Mouse (Mus musculus): Measurements from ENCODE around the gene Jaml. TPM values are rescaled to one million over a fixed set of nuclear protein-coding genes. Genes with fewer than 3 reads are reported as not detected.
"Not testable (repeated sequence)": the region's sequence is repeated elsewhere in the genome, so short reads cannot be mapped to it uniquely, and the experiment has no call there.

Jaml gene
- polyA plus RNA-seq (2015; fragmentation: Nextera tagmentation; extraction: Ambion mirVana), result 0.34 and 0.61 TPM in 2 replicates

DNA sequence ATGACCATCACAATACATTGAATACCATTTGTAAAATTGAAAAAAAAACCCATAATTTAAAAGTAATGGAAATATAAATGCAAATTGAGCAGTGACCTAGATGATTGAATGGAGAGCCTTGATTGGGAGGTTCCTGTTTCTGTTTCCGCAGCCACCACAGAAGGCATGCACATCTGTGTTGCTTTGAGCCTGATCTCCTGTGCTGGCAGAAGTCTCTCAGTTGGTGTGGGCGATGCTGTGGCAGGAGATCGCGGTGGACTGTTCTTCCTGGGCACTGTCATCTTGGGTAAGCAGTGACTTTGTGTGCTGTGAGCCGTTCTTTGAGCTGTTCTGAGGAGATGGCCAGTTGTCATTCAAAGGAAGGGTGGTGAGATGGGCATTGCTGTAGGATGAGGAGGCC is at the start of gene Jaml:
TSS of gene Jaml (plus strand) at position 173 of the 400 bp plus-strand sequence.
- ATAC-seq, result no peak
- no peak within 1 kb of the TSS for H3K4me3 ChIP-seq (replicated peaks; ENCODE audit: low read length)
- H3K9me3 ChIP-seq (ENCODE audit: control insufficient read depth, low read length), result no peaks in the 10 kb centered on the region
- no peak within 1 kb of the TSS for H3K4me2 ChIP-seq (ENCODE audit: low read length)
- H3K27ac ChIP-seq (ENCODE audit: low read length), result no peak within 1 kb of the TSS
- no peaks in the 10 kb centered on the region for H3K36me3 ChIP-seq (ENCODE audit: control insufficient read depth, insufficient read depth)
- H3K27me3 ChIP-seq (replicated peaks; ENCODE audit: control insufficient read depth, insufficient read depth, low read length), result no peaks in the 10 kb centered on the region
- no peak within 1 kb of the TSS for H3K9ac ChIP-seq (replicated peaks; ENCODE audit: low read depth, low read length)
- 91% methylated on average over 5 of the region's 5 CpGs for WGBS
- no peaks in the 10 kb centered on the region for H3K4me1 ChIP-seq (replicated peaks; ENCODE audit: control insufficient read depth, insufficient read depth, low read length)

- H3K4me1 ChIP-seq (replicated peaks; ENCODE audit: control insufficient read depth, insufficient read depth, low read length), result no peaks in the 10 kb centered on the region
- no peaks in the 10 kb centered on the region for H3K36me3 ChIP-seq (ENCODE audit: control insufficient read depth, insufficient read depth)
- no peaks in the 10 kb centered on the region for H3K9me3 ChIP-seq (ENCODE audit: control insufficient read depth, low read length)
- H3K27ac ChIP-seq (ENCODE audit: low read length), result no peak overlapping the region
- no peak overlapping the region for H3K4me2 ChIP-seq (ENCODE audit: low read length)
- no peak overlapping the region for H3K9ac ChIP-seq (replicated peaks; ENCODE audit: low read depth, low read length)
- no peak for ATAC-seq
- no peak overlapping the region for H3K4me3 ChIP-seq (replicated peaks; ENCODE audit: low read length)
- H3K27me3 ChIP-seq (replicated peaks; ENCODE audit: control insufficient read depth, insufficient read depth, low read length), result 0 out of 2 replicates have a peak, but pooled peaks cover 5% of the 10 kb centered on the region
- WGBS, result 73% methylated on average over 6 of the region's 6 CpGs
These were observed 48.6 kb upstream of the Jaml start for GRCm38 (mm10) chr9:45030341-45030740.

DNA sequence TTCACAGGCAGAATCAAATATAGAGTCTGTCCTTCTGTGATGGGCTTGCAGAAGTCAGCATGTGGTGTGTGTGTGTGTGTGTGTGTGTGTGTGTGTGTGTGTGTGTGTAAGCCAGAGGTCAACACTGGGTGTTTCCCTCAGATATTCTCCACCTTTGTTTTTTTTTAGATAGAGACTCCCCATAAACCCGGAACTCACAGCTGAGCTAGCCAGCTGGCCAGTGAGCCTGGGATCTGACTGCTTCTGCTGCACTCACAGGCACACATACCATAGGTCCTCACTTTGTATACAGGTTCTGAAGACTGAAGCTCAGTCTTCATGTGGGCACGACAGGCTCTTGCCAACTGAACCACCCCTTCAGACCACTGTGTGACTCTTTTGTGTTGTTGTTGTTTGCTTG is 46.7 kb upstream of the Jaml start:
- H3K4me3 ChIP-seq (replicated peaks; ENCODE audit: low read length), result no peak overlapping the region

GRCm38 (mm10) chr9:45034526-45034925 is 44.5 kb upstream of the Jaml start:
- no peak overlapping the region for H3K4me3 ChIP-seq (replicated peaks; ENCODE audit: low read length)

More for the DNA sequence above, 46.7 kb upstream of the Jaml start:
- Histone ChIP-seq H3K4me1 (replicated peaks; ENCODE audit: control insufficient read depth, insufficient read depth, low read length) (no peaks in the 10 kb centered on the region), H3K36me3 (ENCODE audit: control insufficient read depth, insufficient read depth) (no peaks in the 10 kb centered on the region), H3K4me2 (ENCODE audit: low read length) (no peak overlapping the region), H3K27ac (ENCODE audit: low read length) (no peak overlapping the region), H3K9me3 (ENCODE audit: control insufficient read depth, low read length) (no peaks in the 10 kb centered on the region), H3K27me3 (replicated peaks; ENCODE audit: control insufficient read depth, insufficient read depth, low read length) (0 out of 2 replicates have a peak, but pooled peaks cover 5% of the 10 kb centered on the region), H3K9ac (replicated peaks; ENCODE audit: low read depth, low read length) (no peak overlapping the region)
- WGBS, result 73% methylated on average over 2 of the region's 2 CpGs
- ATAC-seq, result no peak

GRCm38 (mm10) chr9:45037803-45038202 is 41.2 kb upstream of the Jaml start:
- not testable (repeated sequence) for H3K4me3 ChIP-seq (replicated peaks; ENCODE audit: low read length); H3K9me3 ChIP-seq (ENCODE audit: control insufficient read depth, low read length); H3K36me3 ChIP-seq (ENCODE audit: control insufficient read depth, insufficient read depth); H3K9ac ChIP-seq (replicated peaks; ENCODE audit: low read depth, low read length); H3K4me1 ChIP-seq (replicated peaks; ENCODE audit: control insufficient read depth, insufficient read depth, low read length); H3K4me2 ChIP-seq (ENCODE audit: low read length); H3K27ac ChIP-seq (ENCODE audit: low read length); ATAC-seq
- H3K27me3 ChIP-seq (replicated peaks; ENCODE audit: control insufficient read depth, insufficient read depth, low read length), result peaks cover 33% of the 10 kb centered on the region
- 82% methylated on average over 1 of the region's 1 CpGs for WGBS

More at GRCm38 (mm10) chr9:45034526-45034925, 44.5 kb upstream of the Jaml start:
- Histone ChIP-seq H3K27me3 (replicated peaks; ENCODE audit: control insufficient read depth, insufficient read depth, low read length) (peaks cover 3% of the 10 kb centered on the region), H3K27ac (ENCODE audit: low read length) (no peak overlapping the region), H3K4me1 (replicated peaks; ENCODE audit: control insufficient read depth, insufficient read depth, low read length) (no peaks in the 10 kb centered on the region), H3K9ac (replicated peaks; ENCODE audit: low read depth, low read length) (no peak overlapping the region), H3K9me3 (ENCODE audit: control insufficient read depth, low read length) (no peaks in the 10 kb centered on the region), H3K36me3 (ENCODE audit: control insufficient read depth, insufficient read depth) (no peaks in the 10 kb centered on the region), H3K4me2 (ENCODE audit: low read length) (no peak overlapping the region)
- 80% methylated on average over 3 of the region's 3 CpGs for WGBS
- ATAC-seq, result no peak

DNA sequence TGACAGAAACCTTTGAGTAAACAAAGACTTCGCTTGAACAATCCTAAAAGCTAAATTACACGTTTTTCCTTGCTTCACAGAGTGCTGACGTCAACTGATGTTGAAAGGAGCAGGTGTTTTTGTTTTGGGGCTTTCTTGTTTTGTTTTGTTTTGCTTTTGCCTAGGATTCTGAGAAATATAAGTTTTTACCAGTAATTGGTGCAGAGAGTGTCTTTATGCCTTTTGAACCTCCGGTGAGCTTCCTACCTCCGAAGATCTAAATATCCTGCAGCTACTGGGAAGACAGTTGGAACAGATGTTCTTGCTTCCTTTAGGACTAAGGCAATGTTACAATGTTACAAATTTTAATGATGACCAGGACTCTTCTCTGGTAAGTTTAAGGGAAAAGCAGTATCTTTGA is 39.5 kb upstream of the Jaml start, which contains the start of gene Mpzl2:
TSS of gene Mpzl2 (plus strand) at position 301 of the 400 bp plus-strand sequence.
- no peak for ATAC-seq
- WGBS, result 62% methylated on average over 5 of the region's 5 CpGs
- Histone ChIP-seq H3K9ac (replicated peaks; ENCODE audit: low read depth, low read length) (no peak within 1 kb of the TSS), H3K27me3 (replicated peaks; ENCODE audit: control insufficient read depth, insufficient read depth, low read length) (peaks cover 45% of the 10 kb centered on the region), H3K4me2 (ENCODE audit: low read length) (peak within 1 kb of the TSS; percentile 6; the same call in 1 of the 2 replicates), H3K36me3 (ENCODE audit: control insufficient read depth, insufficient read depth) (no peaks in the 10 kb centered on the region), H3K9me3 (ENCODE audit: control insufficient read depth, low read length) (no peaks in the 10 kb centered on the region), H3K4me1 (replicated peaks; ENCODE audit: control insufficient read depth, insufficient read depth, low read length) (no peaks in the 10 kb centered on the region), H3K27ac (ENCODE audit: low read length) (no peak within 1 kb of the TSS), H3K4me3 (replicated peaks; ENCODE audit: low read length) (no peak within 1 kb of the TSS)

DNA sequence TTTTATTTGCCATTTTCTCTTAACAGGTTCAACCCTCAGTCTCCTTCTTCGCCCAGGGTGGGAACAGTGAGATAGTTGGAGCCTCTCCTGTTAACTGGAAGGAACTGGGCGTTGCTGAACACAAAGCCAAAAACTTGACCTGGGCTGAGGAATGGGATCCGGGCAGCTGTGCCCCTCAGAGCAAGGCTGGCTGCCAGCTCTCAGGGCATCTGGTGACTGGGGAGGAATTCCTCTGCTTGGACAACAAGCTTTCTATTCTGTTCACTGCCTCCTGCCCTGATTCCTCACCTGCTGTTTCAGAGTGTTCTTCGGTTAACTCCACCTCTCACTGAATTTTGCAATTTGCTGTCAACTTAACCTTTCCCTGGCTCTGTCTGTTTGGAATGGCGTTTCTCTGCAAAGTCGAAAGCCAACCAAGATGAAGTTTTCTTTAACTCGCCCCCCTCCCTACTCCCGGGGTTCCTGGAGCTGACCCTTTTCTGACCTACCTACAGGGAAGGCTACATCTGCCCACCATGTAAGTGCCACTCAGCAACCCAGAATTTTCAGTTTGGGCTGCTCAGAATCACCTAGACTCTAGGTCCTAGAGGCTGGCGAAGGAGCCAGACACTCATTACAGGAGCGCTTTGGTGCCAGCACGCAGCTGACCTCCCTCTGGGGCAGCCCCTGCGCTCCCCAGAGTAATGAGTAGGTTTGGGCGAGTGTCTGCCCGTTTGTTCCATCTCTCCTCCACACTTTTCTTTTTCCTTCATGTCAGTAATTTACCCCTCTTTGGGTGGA is 38.7 kb upstream of the Jaml start:
- peak overlapping the region; percentile 6; the same call in 1 of the 2 replicates for H3K4me2 ChIP-seq (ENCODE audit: low read length)
- H3K27me3 ChIP-seq (replicated peaks; ENCODE audit: control insufficient read depth, insufficient read depth, low read length), result peaks cover 45% of the 10 kb centered on the region
- no peak overlapping the region for H3K27ac ChIP-seq (ENCODE audit: low read length)
- no peaks in the 10 kb centered on the region for H3K9me3 ChIP-seq (ENCODE audit: control insufficient read depth, low read length)
- H3K4me1 ChIP-seq (replicated peaks; ENCODE audit: control insufficient read depth, insufficient read depth, low read length), result no peaks in the 10 kb centered on the region
- WGBS, result 15% methylated on average over 14 of the region's 14 CpGs
- H3K36me3 ChIP-seq (ENCODE audit: control insufficient read depth, insufficient read depth), result no peaks in the 10 kb centered on the region
- no peak overlapping the region for H3K4me3 ChIP-seq (replicated peaks; ENCODE audit: low read length)
- no peak overlapping the region for H3K9ac ChIP-seq (replicated peaks; ENCODE audit: low read depth, low read length)
- ATAC-seq, result no peak

DNA sequence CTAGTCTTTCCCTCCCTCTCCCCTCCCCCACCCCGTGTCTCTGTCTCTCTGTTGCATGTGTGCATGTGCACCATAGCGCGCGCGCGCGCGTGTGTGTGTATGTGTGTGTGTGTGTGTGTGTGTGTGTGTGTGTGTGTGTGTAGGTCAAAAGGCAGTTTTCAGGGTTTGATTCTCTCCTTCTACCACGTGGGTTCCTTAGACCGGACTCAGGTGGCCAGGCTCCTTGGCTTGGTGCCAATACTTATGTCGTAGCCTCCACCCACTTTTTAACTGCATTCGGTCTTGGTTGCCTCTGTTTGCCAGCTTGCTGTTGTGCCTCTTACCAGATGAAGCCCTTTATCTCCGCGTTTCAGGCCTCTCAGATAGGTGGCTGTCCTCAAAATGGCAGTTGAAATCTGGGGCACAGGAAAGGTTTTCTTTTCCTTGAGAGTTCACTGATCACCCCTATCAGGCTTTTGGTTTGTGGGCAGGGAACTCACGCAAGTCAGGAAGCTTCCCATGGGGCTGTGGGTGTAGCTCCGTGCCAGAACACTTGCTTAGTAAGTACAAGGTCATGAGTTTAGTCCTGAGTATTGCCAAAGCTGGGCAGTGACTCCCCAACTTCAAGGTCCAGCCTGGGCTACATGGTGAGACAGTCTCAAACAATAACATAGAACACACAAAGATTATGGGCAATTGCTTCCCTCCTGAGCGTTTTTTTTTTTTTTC is 37.7 kb upstream of the Jaml start:
- H3K9me3 ChIP-seq (ENCODE audit: control insufficient read depth, low read length), result no peaks in the 10 kb centered on the region
- H3K27me3 ChIP-seq (replicated peaks; ENCODE audit: control insufficient read depth, insufficient read depth, low read length), result peaks cover 45% of the 10 kb centered on the region
- H3K4me3 ChIP-seq (replicated peaks; ENCODE audit: low read length), result no peak overlapping the region
- H3K9ac ChIP-seq (replicated peaks; ENCODE audit: low read depth, low read length), result no peak overlapping the region
- H3K36me3 ChIP-seq (ENCODE audit: control insufficient read depth, insufficient read depth), result no peaks in the 10 kb centered on the region
- H3K27ac ChIP-seq (ENCODE audit: low read length), result no peak overlapping the region
- peak overlapping the region; percentile 6; the same call in 1 of the 2 replicates for H3K4me2 ChIP-seq (ENCODE audit: low read length)
- no peak for ATAC-seq
- 26% methylated on average over 17 of the region's 17 CpGs for WGBS
- no peaks in the 10 kb centered on the region for H3K4me1 ChIP-seq (replicated peaks; ENCODE audit: control insufficient read depth, insufficient read depth, low read length)

- no peaks in the 10 kb centered on the region for H3K9me3 ChIP-seq (ENCODE audit: control insufficient read depth, low read length)
- H3K4me3 ChIP-seq (replicated peaks; ENCODE audit: low read length), result no peak overlapping the region
- no peak overlapping the region for H3K4me2 ChIP-seq (ENCODE audit: low read length)
- no peak for ATAC-seq
- no peaks in the 10 kb centered on the region for H3K36me3 ChIP-seq (ENCODE audit: control insufficient read depth, insufficient read depth)
- H3K4me1 ChIP-seq (replicated peaks; ENCODE audit: control insufficient read depth, insufficient read depth, low read length), result no peaks in the 10 kb centered on the region
- no peak overlapping the region for H3K27ac ChIP-seq (ENCODE audit: low read length)
- H3K9ac ChIP-seq (replicated peaks; ENCODE audit: low read depth, low read length), result no peak overlapping the region
- WGBS, result 4% methylated on average over 20 of the region's 20 CpGs
- H3K27me3 ChIP-seq (replicated peaks; ENCODE audit: control insufficient read depth, insufficient read depth, low read length), result peaks cover 45% of the 10 kb centered on the region
These were observed 36.8 kb upstream of the Jaml start for GRCm38 (mm10) chr9:45042056-45042720.

Data from forebrain, embryonic 16.5 days (tissue).